Mouse (Mus musculus): Measurements from ENCODE around the gene Rps27. TPM values are rescaled to one million over a fixed set of nuclear protein-coding genes. Genes with fewer than 3 reads are reported as not detected.

Gene Rps27
- polyA plus RNA-seq (2015; fragmentation: Nextera tagmentation; extraction: Ambion mirVana), result 1,752 and 1,909 TPM in 2 replicates

DNA sequence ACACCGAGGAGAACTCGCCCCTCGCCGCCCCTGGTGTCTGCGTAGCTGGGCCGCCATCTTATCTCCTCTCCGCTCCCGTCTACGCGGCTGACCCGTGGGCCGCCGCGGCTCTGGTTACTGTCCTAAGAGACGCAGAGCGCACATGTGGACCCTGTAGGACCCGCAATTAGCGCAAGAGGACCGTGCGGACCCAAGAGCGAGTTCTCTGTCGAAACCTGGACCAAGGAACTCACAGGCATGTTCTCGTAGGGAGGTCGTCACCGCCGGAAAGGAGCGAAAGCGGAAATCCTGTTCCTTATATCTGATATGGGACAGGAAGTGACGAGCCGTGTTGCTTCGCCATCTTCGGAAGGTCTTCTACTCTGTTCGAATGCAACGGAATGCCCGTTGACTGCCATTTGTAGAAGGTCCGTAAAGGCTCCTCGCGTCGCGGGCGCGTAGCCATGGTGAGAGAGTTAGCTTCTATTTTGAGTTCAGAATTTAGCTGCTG, at the start of gene Rps27, which contains the start of gene Rab13:
Gene Rps27 (minus strand): TSS at position 275 of the 490 bp plus-strand sequence.
Gene Rab13 (plus strand): TSS at position 319 of the 490 bp plus-strand sequence.
- under 1% methylated on average over 42 of the region's 42 CpGs for WGBS
- Histone ChIP-seq H3K4me3 (ENCODE audit: low read depth, low read length) (peak within 1 kb of the TSS; percentile 87), H3K36me3 (ENCODE audit: insufficient read depth, low read length) (peaks cover 12% of the 10 kb centered on the region; the same call in 1 of the 2 replicates), H3K9ac (replicated peaks; ENCODE audit: low read depth) (peak within 1 kb of the TSS; percentile 98), H3K27me3 (replicated peaks; ENCODE audit: insufficient read depth, low read length) (no peaks in the 10 kb centered on the region), H3K4me1 (ENCODE audit: insufficient read depth, low read depth, low read length) (peaks cover 8% of the 10 kb centered on the region; the same call in 1 of the 2 replicates), H3K27ac (ENCODE audit: low read length) (peak within 1 kb of the TSS; percentile 91), H3K4me2 (replicated peaks; ENCODE audit: low read depth, low read length) (peak within 1 kb of the TSS; percentile 57), H3K9me3 (ENCODE audit: low read length) (no peaks in the 10 kb centered on the region)
- ATAC-seq (peak; percentile 95), DNase-seq (ENCODE audit: low spot score) (peak; percentile 99)
- TF ChIP-seq EP300 (IDR thresholded peaks at IDR 0.05) (no peak; the same call in 1 of the 2 replicates), CTCF (IDR thresholded peaks at IDR 0.05) (no peak)

DNA sequence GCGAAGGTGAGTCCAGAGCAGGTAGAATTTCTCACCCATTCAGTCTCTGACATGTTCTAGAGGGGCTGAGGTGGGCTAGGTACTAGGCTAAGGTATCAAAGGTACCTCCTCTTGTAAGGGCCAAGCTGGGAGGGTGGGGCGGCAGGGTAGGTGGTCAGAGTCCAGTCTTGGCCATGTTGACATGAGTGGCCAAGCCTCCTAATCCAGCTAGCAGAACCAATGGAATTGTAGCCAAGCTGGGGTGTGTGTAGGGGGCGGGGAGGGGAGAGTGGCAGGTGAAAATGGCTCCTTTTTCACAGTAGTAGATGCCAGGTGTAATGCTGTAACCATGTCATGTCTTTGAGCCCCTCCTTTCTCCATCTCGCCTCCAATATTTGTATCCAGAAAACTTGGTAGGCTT, 45.1 kb upstream of the Rps27 start:
- Histone ChIP-seq H3K36me3 (ENCODE audit: insufficient read depth, low read length) (peaks cover 30% of the 10 kb centered on the region), H3K4me2 (replicated peaks; ENCODE audit: low read depth, low read length) (no peak overlapping the region), H3K27ac (ENCODE audit: low read length) (no peak overlapping the region), H3K4me3 (ENCODE audit: low read depth, low read length) (no peak overlapping the region), H3K4me1 (ENCODE audit: insufficient read depth, low read depth, low read length) (peaks cover 8% of the 10 kb centered on the region; the same call in 1 of the 2 replicates), H3K9me3 (ENCODE audit: low read length) (no peaks in the 10 kb centered on the region), H3K27me3 (replicated peaks; ENCODE audit: insufficient read depth, low read length) (no peaks in the 10 kb centered on the region), H3K9ac (replicated peaks; ENCODE audit: low read depth) (no peak overlapping the region)
- WGBS, result 93% methylated on average over 4 of the region's 4 CpGs
- DNase-seq (ENCODE audit: low spot score) (no peak), ATAC-seq (no peak)
- no peak for TF ChIP-seq EP300 (IDR thresholded peaks at IDR 0.05)
- no peak for TF ChIP-seq CTCF (IDR thresholded peaks at IDR 0.05)

DNA sequence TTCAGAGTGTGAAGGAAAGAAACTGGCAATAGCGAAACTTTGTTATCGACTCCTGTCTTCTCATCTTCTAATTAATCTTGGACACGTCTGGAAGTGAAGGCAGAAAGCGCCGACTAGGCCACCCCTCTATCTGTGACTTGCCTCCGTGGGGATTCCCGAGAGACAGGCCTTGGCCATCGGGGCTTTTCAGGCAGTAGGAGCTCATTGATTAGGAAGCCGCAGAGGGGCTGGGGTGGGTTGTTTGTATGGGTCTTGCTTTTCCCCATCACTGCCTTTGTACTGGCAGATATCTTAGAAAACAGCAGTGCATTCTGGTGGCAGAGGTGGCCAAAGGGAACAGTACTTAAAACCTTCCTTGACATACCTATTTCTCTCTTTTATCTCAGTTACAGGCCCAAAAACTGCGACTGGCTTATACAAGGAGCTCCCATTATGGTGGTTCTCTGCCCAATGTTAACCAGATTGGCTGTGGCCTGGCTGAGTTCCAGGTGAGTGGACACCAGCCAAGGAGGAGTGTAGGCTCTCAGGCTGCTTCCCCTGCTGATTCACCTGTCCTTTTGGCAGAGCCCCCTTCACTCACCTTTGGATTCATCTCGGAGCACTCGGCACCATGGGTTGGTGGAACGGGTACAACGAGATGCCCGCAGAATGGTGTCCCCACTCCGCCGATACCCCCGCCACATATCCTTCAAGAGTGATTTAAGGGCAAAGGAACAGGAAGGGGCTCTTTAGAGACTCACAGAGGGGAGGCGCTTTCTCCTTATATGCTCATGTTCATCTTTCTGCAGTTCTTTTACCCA, 43.5 kb upstream of the Rps27 start:
- DNase-seq (ENCODE audit: low spot score), result no peak
- no peak overlapping the region for H3K4me2 ChIP-seq (replicated peaks; ENCODE audit: low read depth, low read length)
- no peaks in the 10 kb centered on the region for H3K9me3 ChIP-seq (ENCODE audit: low read length)
- no peak for ATAC-seq
- WGBS, result 84% methylated on average over 19 of the region's 19 CpGs
- no peak overlapping the region for H3K4me3 ChIP-seq (ENCODE audit: low read depth, low read length)
- TF ChIP-seq CTCF (IDR thresholded peaks at IDR 0.05), result no peak
- TF ChIP-seq EP300 (IDR thresholded peaks at IDR 0.05), result no peak
- peaks cover 19% of the 10 kb centered on the region for H3K36me3 ChIP-seq (ENCODE audit: insufficient read depth, low read length)
- H3K27ac ChIP-seq (ENCODE audit: low read length), result no peak overlapping the region
- no peaks in the 10 kb centered on the region for H3K27me3 ChIP-seq (replicated peaks; ENCODE audit: insufficient read depth, low read length)
- H3K4me1 ChIP-seq (ENCODE audit: insufficient read depth, low read depth, low read length), result peaks cover 8% of the 10 kb centered on the region; the same call in 1 of the 2 replicates
- H3K9ac ChIP-seq (replicated peaks; ENCODE audit: low read depth), result no peak overlapping the region

DNA sequence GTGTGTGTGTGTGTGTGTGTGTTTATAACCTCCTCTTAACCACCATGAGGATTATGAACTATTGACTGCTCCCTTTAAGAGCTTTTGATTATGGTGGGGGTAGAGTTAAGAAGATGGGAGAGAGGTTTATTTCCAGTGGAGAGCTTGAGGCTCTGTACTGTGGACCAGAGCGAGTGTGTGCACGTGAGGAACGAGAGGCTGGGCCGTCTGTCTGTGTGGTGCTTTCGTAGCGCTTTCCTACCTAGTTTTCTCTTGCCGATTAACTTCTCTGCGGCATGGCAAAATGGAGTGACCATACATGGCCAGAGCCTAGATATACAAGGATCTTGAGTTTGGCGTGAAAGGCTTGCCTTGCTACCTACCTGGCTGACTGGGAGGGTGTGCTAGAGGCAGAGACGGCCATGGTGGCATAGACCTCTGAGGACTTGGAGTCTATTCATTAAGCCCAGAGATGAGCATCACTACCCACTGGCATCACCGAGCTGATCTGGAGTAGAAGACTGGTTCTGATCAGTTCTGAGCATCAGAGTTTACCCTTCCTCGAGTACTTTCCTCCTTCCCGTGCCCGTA, 42.4 kb upstream of the Rps27 start:
- Histone ChIP-seq H3K4me2 (replicated peaks; ENCODE audit: low read depth, low read length) (no peak overlapping the region), H3K27ac (ENCODE audit: low read length) (no peak overlapping the region), H3K9ac (replicated peaks; ENCODE audit: low read depth) (no peak overlapping the region), H3K4me3 (ENCODE audit: low read depth, low read length) (no peak overlapping the region), H3K27me3 (replicated peaks; ENCODE audit: insufficient read depth, low read length) (no peaks in the 10 kb centered on the region), H3K36me3 (ENCODE audit: insufficient read depth, low read length) (peaks cover 14% of the 10 kb centered on the region), H3K4me1 (ENCODE audit: insufficient read depth, low read depth, low read length) (peaks cover 8% of the 10 kb centered on the region; the same call in 1 of the 2 replicates), H3K9me3 (ENCODE audit: low read length) (no peaks in the 10 kb centered on the region)
- ATAC-seq (no peak), DNase-seq (ENCODE audit: low spot score) (no peak)
- TF ChIP-seq CTCF (IDR thresholded peaks at IDR 0.05) (no peak), EP300 (IDR thresholded peaks at IDR 0.05) (no peak)
- WGBS, result 89% methylated on average over 14 of the region's 14 CpGs

- Histone ChIP-seq H3K9ac (replicated peaks; ENCODE audit: low read depth) (peak overlapping the region; percentile 91), H3K27ac (ENCODE audit: low read length) (0 out of 2 replicates have a peak overlapping the region, but pooled peaks have one; percentile 90), H3K4me3 (ENCODE audit: low read depth, low read length) (peak overlapping the region; percentile 81), H3K36me3 (ENCODE audit: insufficient read depth, low read length) (peaks cover 14% of the 10 kb centered on the region), H3K4me2 (replicated peaks; ENCODE audit: low read depth, low read length) (peak overlapping the region; percentile 72), H3K4me1 (ENCODE audit: insufficient read depth, low read depth, low read length) (peaks cover 8% of the 10 kb centered on the region; the same call in 1 of the 2 replicates), H3K9me3 (ENCODE audit: low read length) (no peaks in the 10 kb centered on the region), H3K27me3 (replicated peaks; ENCODE audit: insufficient read depth, low read length) (no peaks in the 10 kb centered on the region)
- ATAC-seq (no peak), DNase-seq (ENCODE audit: low spot score) (no peak)
- 4% methylated on average over 2 of the region's 2 CpGs for WGBS
- no peak for TF ChIP-seq EP300 (IDR thresholded peaks at IDR 0.05)
- TF ChIP-seq CTCF (IDR thresholded peaks at IDR 0.05), result no peak
Observed at GRCm38 (mm10) chr3:90255194-90255565, 41.7 kb upstream of the Rps27 start.
